Mouse (Mus musculus): Measurements from ENCODE around the gene Apex2. TPM values are rescaled to one million over a fixed set of nuclear protein-coding genes. Genes with fewer than 3 reads are reported as not detected.

Gene Apex2
- polyA plus RNA-seq, 1 experiment from 2014 or later, result 10.8 TPM

Small RNA genes lying within 50 kb of the gene (microRNA-seq; reads per million reads assigned to microRNA genes)
- not detected for gene Mir3620

Other genes with a start within 250 kb of the Apex2 start
- 10.8 and 11.3 TPM in 2 replicates for gene Tmem29, start 130.7 kb downstream of the Apex2 start, polyA plus RNA-seq (2015; fragmentation: Nextera tagmentation; extraction: Ambion mirVana)
- gene Alas2, start 42.5 kb downstream of the Apex2 start, polyA plus RNA-seq (2015; fragmentation: Nextera tagmentation; extraction: Ambion mirVana), result 1,397 and 1,519 TPM in 2 replicates
- 10.3 and 11.6 TPM in 2 replicates for gene Pfkfb1, start 1.6 kb downstream of the Apex2 start, polyA plus RNA-seq (2015; fragmentation: Nextera tagmentation; extraction: Ambion mirVana)
- gene Tro, start 67.7 kb upstream of the Apex2 start, polyA plus RNA-seq (2015; fragmentation: Nextera tagmentation; extraction: Ambion mirVana), result 0.81 and 0.91 TPM in 2 replicates
- 56.9 and 61.6 TPM in 2 replicates for gene Maged2, start 224.5 kb upstream of the Apex2 start, polyA plus RNA-seq (2015; fragmentation: Nextera tagmentation; extraction: Ambion mirVana)

Measured in liver, embryonic 16.5 days (tissue).